Mouse (Mus musculus) liver, postnatal 0 days (tissue): ENCODE results near the gene Klhdc4. TPM values are rescaled to one million over a fixed set of nuclear protein-coding genes. Genes with fewer than 3 reads are reported as not detected.

Experiments
- ATAC-seq: fragments of 200-750 bp; cut with Nextera tagmentation; 2 replicates; pipeline ENCODE4 v1.8.0; 2017; ENCODE audit warnings: mild to moderate bottlenecking, moderate library complexity
- DNase-seq: peaks from one replicate; pipeline ENCODE4 v3.0.0-alpha.2; 2016
- H3K27ac ChIP-seq: fragments of 300-500 bp; sonication (generic); 2 replicates; pipeline ENCODE4 v1.5.1; 2014; ENCODE audit warnings: antibody characterized with exemption, moderate library complexity, mild to moderate bottlenecking, low read depth
- H3K27me3 ChIP-seq: fragments of 300-500 bp; sonication (generic); 2 replicates; pipeline ENCODE4 v1.6.1; 2014; ENCODE audit warnings: low read length, control low read depth, mixed read lengths; ENCODE audit not compliant: insufficient read depth
- H3K36me3 ChIP-seq: fragments of 300-500 bp; sonication (generic); replicated peaks from 2 replicates; pipeline ENCODE4 v1.6.1; 2014; ENCODE audit warnings: mild to moderate bottlenecking, control low read depth, low read length, moderate library complexity, mixed read lengths; ENCODE audit not compliant: insufficient read depth
- H3K4me1 ChIP-seq: fragments of 300-500 bp; sonication (generic); 2 replicates; pipeline ENCODE4 v1.6.1; 2014; ENCODE audit warnings: antibody characterized with exemption, mild to moderate bottlenecking, control low read depth; ENCODE audit not compliant: insufficient read depth
- H3K4me2 ChIP-seq: fragments of 300-500 bp; sonication (generic); 2 replicates; pipeline ENCODE4 v1.6.1; 2014; ENCODE audit warnings: low read depth, mild to moderate bottlenecking, low read length, moderate library complexity, mixed read lengths
- H3K4me3 ChIP-seq: fragments of 300-500 bp; sonication (generic); 2 replicates; pipeline ENCODE4 v1.5.1; 2014; ENCODE audit warnings: low read depth, low read length
- H3K9ac ChIP-seq: fragments of 300-500 bp; sonication (generic); replicated peaks from 2 replicates; pipeline ENCODE4 v1.6.1; 2014; ENCODE audit warnings: mild to moderate bottlenecking, moderate library complexity
- H3K9me3 ChIP-seq: fragments of 300-500 bp; sonication (generic); 2 replicates; pipeline ENCODE4 v1.6.1; 2016; ENCODE audit warnings: mild to moderate bottlenecking, control low read depth, low read length, mixed read lengths
- CTCF ChIP-seq: sonication (generic); IDR thresholded peaks from 2 replicates; pipeline ENCODE4 v1.5.1; 2016; ENCODE audit warnings: antibody characterized with exemption, low read depth
- EP300 ChIP-seq: IDR thresholded peaks from 2 replicates; pipeline ENCODE4 v1.6.1; 2016; ENCODE audit warnings: antibody characterized with exemption, low read depth, mild to moderate bottlenecking
- WGBS: fragments of 180-500 bp; shearing (Covaris S2); extraction: QIAGEN DNeasy Blood & Tissue Kit; methylation state at CpG from one replicate; pipeline ENCODE4 v1.1.7; 2014; ENCODE audit not compliant: insufficient replicate concordance; 5-methylcytosine and 5-hydroxymethylcytosine counted together
- polyA plus RNA-seq: library from polyadenylated mRNA; unstranded; fragments of >200 nt; fragmentation: Nextera tagmentation; extraction: Ambion mirVana; gene quantifications from 2 replicates; pipeline ENCODE4 v1.2.1, GENCODE M21; 2015

The Klhdc4 gene
- polyA plus RNA-seq, 1 experiment from 2014 or later: 8.7 TPM

DNA sequence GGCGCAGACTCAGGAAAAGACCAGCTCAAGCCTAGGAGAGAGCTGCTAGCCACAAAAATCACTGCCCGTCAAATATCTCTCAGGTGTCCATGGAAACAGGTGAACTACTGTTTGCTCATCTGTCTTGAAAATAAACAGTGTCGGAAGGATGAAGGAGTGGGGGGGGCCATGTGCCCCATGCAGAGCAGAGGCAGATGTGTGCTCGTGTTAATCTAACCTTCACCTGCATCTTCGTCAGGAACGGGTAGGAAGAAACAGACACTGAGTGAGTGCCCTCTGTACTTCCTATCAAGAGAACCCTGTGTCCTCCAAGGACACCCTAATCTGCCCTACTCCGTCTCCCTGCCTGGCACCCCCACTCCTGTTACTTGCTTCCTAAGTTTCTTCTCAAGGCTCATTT, 22.3 kb upstream of the Klhdc4 start:
- Histone ChIP-seq H3K4me2 (no peak overlapping the region), H3K4me1 (peaks cover 12% of the 10 kb centered on the region), H3K9me3 (no peaks in the 10 kb centered on the region), H3K4me3 (no peak overlapping the region), H3K27me3 (no peaks in the 10 kb centered on the region), H3K36me3 (no peaks in the 10 kb centered on the region), H3K9ac (no peak overlapping the region), H3K27ac (no peak overlapping the region)
- TF ChIP-seq CTCF (no peak), EP300 (no peak)
- WGBS: 44% methylated on average over 7 of the region's 7 CpGs
- ATAC-seq (no peak), DNase-seq (no peak)

DNA sequence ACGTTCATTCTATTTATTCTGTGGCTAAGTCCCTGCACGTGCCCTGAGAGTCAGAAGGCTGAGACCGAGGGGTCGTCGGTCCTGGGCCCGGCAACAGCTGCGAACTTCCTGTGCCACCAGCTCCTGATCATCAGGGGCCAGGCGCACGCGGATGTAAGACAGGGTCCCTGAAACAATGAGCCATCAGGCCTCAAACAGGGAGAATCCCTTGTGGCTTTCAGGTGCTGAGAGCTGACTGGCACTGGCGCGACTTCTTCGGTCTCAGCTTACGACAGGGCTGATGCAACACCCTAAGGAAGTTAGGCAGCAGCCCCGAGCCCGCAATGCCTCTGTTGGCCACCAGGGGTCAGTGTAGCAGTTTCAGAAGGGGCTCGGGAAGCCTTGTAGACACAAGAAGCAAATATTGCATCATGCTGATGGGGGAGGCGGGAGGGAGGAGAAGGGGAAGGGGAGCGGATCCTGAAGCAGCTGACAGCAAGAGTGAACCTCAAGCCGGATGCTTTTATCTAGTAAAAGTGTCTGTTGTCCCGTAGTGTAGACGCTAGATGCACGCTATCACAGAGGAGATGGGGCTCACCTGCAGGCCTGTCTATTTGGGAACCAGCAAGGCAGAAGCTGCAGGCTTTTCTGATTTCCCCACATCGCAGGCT, 21.6 kb upstream of the Klhdc4 start:
- peak overlapping the region; percentile 44 for H3K9ac ChIP-seq
- DNase-seq (peak; percentile 97), ATAC-seq (peak; percentile 86)
- H3K27ac ChIP-seq: 0 out of 2 replicates have a peak overlapping the region, but pooled peaks have one; percentile 30
- peaks cover 12% of the 10 kb centered on the region for H3K4me1 ChIP-seq
- peak overlapping the region; percentile 15 for H3K4me3 ChIP-seq
- H3K9me3 ChIP-seq: no peaks in the 10 kb centered on the region
- peak overlapping the region; percentile 68 for H3K4me2 ChIP-seq
- 2% methylated on average over 24 of the region's 24 CpGs for WGBS
- H3K36me3 ChIP-seq: no peaks in the 10 kb centered on the region
- peak; percentile 100 for TF ChIP-seq CTCF
- peak; percentile 67; the same call in 1 of the 2 replicates for TF ChIP-seq EP300
- no peaks in the 10 kb centered on the region for H3K27me3 ChIP-seq

DNA sequence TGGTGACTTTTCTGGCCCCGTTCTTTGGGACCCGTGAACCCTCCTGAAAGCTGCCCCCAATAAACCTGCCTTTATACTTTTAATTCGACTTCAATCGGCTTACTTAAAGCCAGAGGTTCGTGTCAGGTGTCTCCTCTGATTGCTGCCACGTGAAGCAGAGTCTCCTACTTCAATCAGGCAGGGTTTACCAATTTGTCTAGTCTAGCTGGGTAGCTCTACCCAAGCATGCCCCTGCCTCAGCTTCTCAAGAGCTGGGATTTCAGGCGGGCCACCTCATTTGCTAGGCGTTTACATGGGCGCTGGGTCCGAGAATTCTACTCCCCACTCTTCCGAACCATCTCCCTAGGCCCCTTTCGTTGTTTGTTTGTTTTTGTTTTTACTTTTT, 21.1 kb upstream of the Klhdc4 start:
- Histone ChIP-seq H3K4me1 (peaks cover 12% of the 10 kb centered on the region), H3K36me3 (no peaks in the 10 kb centered on the region), H3K27me3 (no peaks in the 10 kb centered on the region), H3K9me3 (no peaks in the 10 kb centered on the region), H3K4me3 (peak overlapping the region; percentile 15), H3K27ac (no peak overlapping the region), H3K9ac (peak overlapping the region; percentile 44), H3K4me2 (peak overlapping the region; percentile 68)
- TF ChIP-seq CTCF: no peak
- TF ChIP-seq EP300: no peak
- ATAC-seq (peak; percentile 2; the same call in 1 of the 2 replicates), DNase-seq (peak; percentile 16)
- WGBS: 49% methylated on average over 12 of the region's 12 CpGs

- DNase-seq (peak; percentile 85), ATAC-seq (peak; percentile 51)
- Histone ChIP-seq H3K9me3 (no peaks in the 10 kb centered on the region), H3K36me3 (no peaks in the 10 kb centered on the region; the same call in 1 of the 2 replicates), H3K4me2 (no peak overlapping the region), H3K27ac (no peak overlapping the region), H3K27me3 (no peaks in the 10 kb centered on the region), H3K4me3 (no peak overlapping the region), H3K4me1 (peaks cover 12% of the 10 kb centered on the region), H3K9ac (no peak overlapping the region)
- WGBS: 9% methylated on average over 6 of the region's 6 CpGs
- no peak for TF ChIP-seq EP300
- peak; percentile 95 for TF ChIP-seq CTCF
Observed at GRCm38 (mm10) chr8:121850018-121850417, 20.6 kb upstream of the Klhdc4 start.

DNA sequence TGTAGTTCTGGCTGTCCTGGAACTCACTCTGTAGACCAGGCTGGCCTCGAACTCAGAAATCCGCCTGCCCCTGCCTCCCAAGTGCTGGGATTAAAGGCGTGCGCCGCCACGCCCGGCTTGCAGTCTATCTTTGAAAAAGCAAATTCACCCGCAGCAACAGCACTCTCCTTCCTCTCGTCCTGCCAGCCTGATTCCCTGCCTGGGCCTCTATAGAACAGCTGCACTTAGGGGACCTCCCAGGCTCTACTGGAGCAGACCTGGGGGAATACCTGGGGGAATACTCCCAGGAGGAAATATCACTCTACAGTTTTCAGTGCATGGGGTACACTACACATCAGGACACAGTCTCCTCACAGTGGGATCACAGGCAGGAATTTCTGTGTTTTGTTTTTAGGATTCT, 19.9 kb upstream of the Klhdc4 start:
- no peaks in the 10 kb centered on the region; the same call in 1 of the 2 replicates for H3K36me3 ChIP-seq
- peaks cover 12% of the 10 kb centered on the region for H3K4me1 ChIP-seq
- H3K4me2 ChIP-seq: no peak overlapping the region
- ATAC-seq (no peak), DNase-seq (no peak)
- H3K27me3 ChIP-seq: no peaks in the 10 kb centered on the region
- WGBS: 67% methylated on average over 9 of the region's 9 CpGs
- no peaks in the 10 kb centered on the region for H3K9me3 ChIP-seq
- no peak overlapping the region for H3K4me3 ChIP-seq
- no peak overlapping the region for H3K9ac ChIP-seq
- TF ChIP-seq CTCF (no peak), EP300 (no peak)
- H3K27ac ChIP-seq: no peak overlapping the region

- WGBS: 35% methylated on average over 10 of the region's 10 CpGs
- H3K27ac ChIP-seq: peak overlapping the region; percentile 29; the same call in 1 of the 2 replicates
- TF ChIP-seq CTCF: peak; percentile 17; the same call in 1 of the 2 replicates
- peak; percentile 31; the same call in 1 of the 2 replicates for TF ChIP-seq EP300
- H3K36me3 ChIP-seq: no peaks in the 10 kb centered on the region; the same call in 1 of the 2 replicates
- H3K9ac ChIP-seq: no peak overlapping the region; the same call in 1 of the 2 replicates
- peaks cover 12% of the 10 kb centered on the region for H3K4me1 ChIP-seq
- ATAC-seq (no peak), DNase-seq (peak; percentile 49)
- no peaks in the 10 kb centered on the region for H3K27me3 ChIP-seq
- H3K4me3 ChIP-seq: no peak overlapping the region
- H3K9me3 ChIP-seq: no peaks in the 10 kb centered on the region
- H3K4me2 ChIP-seq: no peak overlapping the region
Observed at GRCm38 (mm10) chr8:121848495-121848894, 19.1 kb upstream of the Klhdc4 start.
